Mouse (Mus musculus): ENCODE data around the gene Gm15517.

GRCm38 (mm10) chr7:44240712-44241111 lies 20.5 kb upstream of the Gm15517 start:
- TF ChIP-seq CTCF (IDR thresholded peaks at IDR 0.05; ENCODE audit: low read depth, low read length) (no peak), POLR2AphosphoS5 (IDR thresholded peaks at IDR 0.05; ENCODE audit: insufficient replicate concordance, low read depth, low read length) (no peak), TAL1 (conservative IDR thresholded peaks at IDR 0.05; ENCODE audit: low read depth, low read length) (no peak), GATA2 (IDR thresholded peaks at IDR 0.05; ENCODE audit: borderline replicate concordance, low read depth, low read length) (no peak)

All from G1E (cell line).